Mouse (Mus musculus) ES-Bruce4 (cell line): ENCODE measurements around the gene Sc5d. TPM values are rescaled to one million over a fixed set of nuclear protein-coding genes. Genes with fewer than 3 reads are reported as not detected.

Experiments
- H3K27ac ChIP-seq: 2 replicates; pipeline ENCODE4 v1.5.1; 2012; ENCODE audit warnings: low read length, inconsistent platforms; ENCODE audit not compliant: insufficient read depth
- H3K27me3 ChIP-seq: 2 replicates; pipeline ENCODE4 v1.6.1; 2012; ENCODE audit warnings: mild to moderate bottlenecking, low read length, inconsistent platforms; ENCODE audit not compliant: control insufficient read depth, poor library complexity, insufficient read depth, severe bottlenecking
- H3K36me3 ChIP-seq: 2 replicates; pipeline ENCODE4 v1.6.1; 2012; ENCODE audit warnings: inconsistent platforms, mild to moderate bottlenecking, low read length, moderate library complexity; ENCODE audit not compliant: control insufficient read depth, poor library complexity, insufficient read depth, severe bottlenecking
- H3K4me1 ChIP-seq: one replicate; pipeline ENCODE4 v1.8.1; 2011; ENCODE audit warnings: low read length; ENCODE audit not compliant: control insufficient read depth, insufficient read depth
- H3K4me3 ChIP-seq: 2 replicates; pipeline ENCODE4 v1.5.1; 2011; ENCODE audit warnings: low read depth, mild to moderate bottlenecking, low read length
- H3K9ac ChIP-seq: 2 replicates; pipeline ENCODE4 v1.6.1; 2012; ENCODE audit warnings: low read depth, mild to moderate bottlenecking, inconsistent platforms; ENCODE audit not compliant: poor library complexity, severe bottlenecking
- H3K9me3 ChIP-seq: replicated peaks from 2 replicates; pipeline ENCODE4 v1.6.1; 2012; ENCODE audit warnings: mild to moderate bottlenecking, low read length, inconsistent platforms; ENCODE audit not compliant: control insufficient read depth, poor library complexity, insufficient read depth, severe bottlenecking
- CTCF ChIP-seq: IDR thresholded peaks from one replicate; pipeline ENCODE4 v1.8.1; 2011; ENCODE audit warnings: low read depth, low read length
- EP300 ChIP-seq: IDR thresholded peaks from 2 replicates; pipeline ENCODE4 v1.6.1; 2011; ENCODE audit warnings: low read depth, low read length; ENCODE audit not compliant: insufficient read depth
- POLR2A ChIP-seq: IDR thresholded peaks from one replicate; pipeline ENCODE4 v1.8.1; 2011; ENCODE audit warnings: low read length; ENCODE audit not compliant: insufficient read depth
- polyA plus RNA-seq: library from polyadenylated mRNA; stranded (reverse); fragments of >200 nt; gene quantifications from 2 replicates; pipeline ENCODE4 v1.2.4, GENCODE M21; 2011; ENCODE audit warnings: low read depth; ENCODE audit not compliant: missing spikeins, insufficient read depth, insufficient read length

The Sc5d gene
- polyA plus RNA-seq, 1 experiment: 46.1 TPM

- no peak overlapping the region for H3K4me3 ChIP-seq
- no peaks in the 10 kb centered on the region for H3K36me3 ChIP-seq
- no peak overlapping the region for H3K9ac ChIP-seq
- TF ChIP-seq EP300 (no peak), POLR2A (no peak), CTCF (no peak)
- H3K27me3 ChIP-seq: no peaks in the 10 kb centered on the region
- H3K9me3 ChIP-seq: no peaks in the 10 kb centered on the region
- no peak overlapping the region for H3K27ac ChIP-seq
- H3K4me1 ChIP-seq: no peaks in the 10 kb centered on the region
These were observed 32.9 kb downstream of the Sc5d start for GRCm38 (mm10) chr9:42231116-42231515.

DNA sequence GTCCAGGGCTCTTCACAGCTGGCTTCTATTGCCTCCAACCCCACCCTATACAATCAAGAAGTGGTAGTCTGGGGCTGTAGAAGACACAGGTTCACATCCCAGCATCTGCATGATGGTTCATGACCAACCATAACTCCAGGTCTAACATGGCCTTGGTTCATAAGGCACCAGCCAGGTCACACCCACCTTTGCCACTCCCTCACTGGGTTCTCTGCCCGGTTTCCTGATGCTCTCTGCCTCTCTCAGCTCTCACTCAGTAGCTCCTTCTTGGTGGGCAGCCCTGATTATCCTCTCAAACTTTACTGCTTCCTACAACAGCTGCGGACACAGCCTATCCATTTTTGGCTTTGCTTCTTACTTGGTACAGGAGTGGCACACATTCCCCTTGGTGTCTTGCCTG, 33.7 kb downstream of the Sc5d start:
- no peak overlapping the region for H3K9ac ChIP-seq
- no peaks in the 10 kb centered on the region for H3K9me3 ChIP-seq
- no peaks in the 10 kb centered on the region for H3K27me3 ChIP-seq
- TF ChIP-seq CTCF (no peak), POLR2A (no peak), EP300 (no peak)
- H3K36me3 ChIP-seq: no peaks in the 10 kb centered on the region
- no peaks in the 10 kb centered on the region for H3K4me1 ChIP-seq
- no peak overlapping the region for H3K4me3 ChIP-seq
- no peak overlapping the region for H3K27ac ChIP-seq

- H3K9me3 ChIP-seq: no peaks in the 10 kb centered on the region
- no peak overlapping the region for H3K27ac ChIP-seq
- no peaks in the 10 kb centered on the region for H3K4me1 ChIP-seq
- TF ChIP-seq CTCF: no peak
- TF ChIP-seq POLR2A: no peak
- TF ChIP-seq EP300: no peak
- H3K9ac ChIP-seq: no peak overlapping the region
- H3K4me3 ChIP-seq: no peak overlapping the region
- H3K27me3 ChIP-seq: no peaks in the 10 kb centered on the region
- H3K36me3 ChIP-seq: no peaks in the 10 kb centered on the region
These were observed 34.5 kb downstream of the Sc5d start for GRCm38 (mm10) chr9:42229465-42230110.

DNA sequence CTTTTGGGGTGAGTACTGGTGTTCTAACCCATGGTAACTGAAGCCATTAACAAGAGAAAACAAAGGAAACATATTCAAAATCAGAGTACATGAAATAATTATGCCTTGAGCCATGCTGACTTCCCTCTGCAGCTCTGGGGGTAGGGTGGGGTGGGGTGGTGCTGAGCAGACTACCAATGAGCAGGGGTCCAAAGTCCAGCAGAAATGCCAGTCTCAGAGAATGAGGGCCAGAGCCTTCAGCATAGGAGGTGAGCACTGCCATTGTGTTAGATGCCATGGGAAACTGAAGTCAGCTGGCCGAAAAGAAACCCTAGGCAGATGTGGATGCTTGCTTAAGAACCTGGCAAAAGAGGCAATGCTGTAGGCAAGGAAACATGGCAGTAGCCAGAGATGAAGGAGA, 36.3 kb downstream of the Sc5d start:
- Histone ChIP-seq H3K9me3 (no peaks in the 10 kb centered on the region), H3K4me3 (no peak overlapping the region), H3K9ac (no peak overlapping the region), H3K27me3 (no peaks in the 10 kb centered on the region), H3K27ac (no peak overlapping the region), H3K4me1 (no peaks in the 10 kb centered on the region), H3K36me3 (no peaks in the 10 kb centered on the region)
- no peak for TF ChIP-seq POLR2A
- TF ChIP-seq CTCF: no peak
- TF ChIP-seq EP300: no peak

- no peaks in the 10 kb centered on the region for H3K9me3 ChIP-seq
- TF ChIP-seq EP300 (no peak), CTCF (no peak), POLR2A (no peak)
- no peak overlapping the region for H3K4me3 ChIP-seq
- no peaks in the 10 kb centered on the region for H3K4me1 ChIP-seq
- no peaks in the 10 kb centered on the region for H3K27me3 ChIP-seq
- H3K27ac ChIP-seq: no peak overlapping the region
- H3K36me3 ChIP-seq: no peaks in the 10 kb centered on the region
- H3K9ac ChIP-seq: no peak overlapping the region
These were observed 44.9 kb downstream of the Sc5d start for GRCm38 (mm10) chr9:42219001-42219660.

DNA sequence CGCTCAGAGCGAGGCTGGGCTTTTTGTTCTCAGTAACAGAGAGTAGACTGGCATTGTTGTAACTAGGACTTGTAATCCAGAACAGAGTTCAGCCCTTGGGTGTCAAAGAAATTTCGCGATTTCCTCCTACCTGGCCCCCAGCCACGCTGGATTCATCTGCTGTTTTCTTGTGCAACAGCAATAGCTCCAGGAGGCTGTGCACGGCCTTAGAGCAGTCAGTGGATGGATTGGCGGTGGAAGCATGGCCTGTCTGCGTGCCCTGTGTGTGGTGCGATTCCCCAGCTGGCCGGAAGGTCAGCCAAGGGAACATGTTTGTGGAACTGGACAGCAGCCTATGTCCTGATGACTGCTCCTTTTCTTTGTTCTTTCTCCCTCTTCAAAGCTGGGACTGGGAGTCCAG, 46.4 kb downstream of the Sc5d start:
- TF ChIP-seq CTCF (no peak), EP300 (no peak), POLR2A (no peak)
- H3K27ac ChIP-seq: no peak overlapping the region
- H3K9me3 ChIP-seq: no peaks in the 10 kb centered on the region
- no peaks in the 10 kb centered on the region for H3K36me3 ChIP-seq
- H3K9ac ChIP-seq: no peak overlapping the region
- H3K4me3 ChIP-seq: no peak overlapping the region
- H3K4me1 ChIP-seq: no peaks in the 10 kb centered on the region
- H3K27me3 ChIP-seq: no peaks in the 10 kb centered on the region
